Mouse (Mus musculus) embryonic facial prominence, embryonic 11.5 days (tissue): Measurements from ENCODE around the gene Mthfsl. TPM values are rescaled to one million over a fixed set of nuclear protein-coding genes. Genes with fewer than 3 reads are reported as not detected.
"Not testable (repeated sequence)": the region's sequence is repeated elsewhere in the genome, so short reads cannot be mapped to it uniquely, and the experiment has no call there.

ENCODE experiments used
- ATAC-seq: fragments of 200-750 bp; cut with Nextera tagmentation; replicated peaks from 2 replicates; pipeline ENCODE4 v1.8.0; 2017; ENCODE audit warnings: low read depth; ENCODE audit not compliant: insufficient number of reproducible peaks, low FRiP score, low TSS enrichment
- DNase-seq: peaks from one replicate; pipeline ENCODE4 v3.0.0-alpha.2; 2015; ENCODE audit warnings: low spot score
- H3K27ac ChIP-seq: fragments of 300-500 bp; sonication (generic); replicated peaks from 2 replicates; pipeline ENCODE4 v1.5.1; 2014; ENCODE audit warnings: mild to moderate bottlenecking, low read depth, low read length, control low read depth
- H3K27me3 ChIP-seq: fragments of 300-500 bp; sonication (generic); 2 replicates; pipeline ENCODE4 v1.6.1; 2014; ENCODE audit warnings: mild to moderate bottlenecking, low read length, moderate library complexity, mixed read lengths; ENCODE audit not compliant: control insufficient read depth, insufficient read depth
- H3K36me3 ChIP-seq: fragments of 300-500 bp; sonication (generic); replicated peaks from 2 replicates; pipeline ENCODE4 v1.6.1; 2014; ENCODE audit warnings: low read depth, mild to moderate bottlenecking, low read length, moderate library complexity, mixed read lengths; ENCODE audit not compliant: control insufficient read depth, insufficient read depth
- H3K4me1 ChIP-seq: fragments of 300-500 bp; sonication (generic); 2 replicates; pipeline ENCODE4 v1.6.1; 2014; ENCODE audit warnings: low read length, mixed read lengths; ENCODE audit not compliant: control insufficient read depth, insufficient read depth
- H3K4me2 ChIP-seq: fragments of 300-500 bp; sonication (generic); 2 replicates; pipeline ENCODE4 v1.6.1; 2014; ENCODE audit warnings: low read depth, mild to moderate bottlenecking, control low read depth, low read length, moderate library complexity
- H3K4me3 ChIP-seq: fragments of 300-500 bp; sonication (generic); 2 replicates; pipeline ENCODE4 v1.5.1; 2014; ENCODE audit warnings: low read depth, low read length, control low read depth
- H3K9ac ChIP-seq: fragments of 300-500 bp; sonication (generic); replicated peaks from 2 replicates; pipeline ENCODE4 v1.6.1; 2014; ENCODE audit warnings: mild to moderate bottlenecking, control low read depth, low read length
- H3K9me3 ChIP-seq: fragments of 300-500 bp; sonication (generic); replicated peaks from 2 replicates; pipeline ENCODE4 v1.6.1; 2016; ENCODE audit warnings: mild to moderate bottlenecking, low read length, inconsistent platforms, mixed read lengths; ENCODE audit not compliant: control insufficient read depth
- WGBS: fragments of 180-500 bp; shearing (Covaris S2); extraction: QIAGEN DNeasy Blood & Tissue Kit; methylation state at CpG from one replicate; pipeline ENCODE4 v1.1.7; 2014; 5-methylcytosine and 5-hydroxymethylcytosine counted together
- polyA plus RNA-seq: library from polyadenylated mRNA; unstranded; fragments of >200 nt; fragmentation: Nextera tagmentation; extraction: Ambion mirVana; gene quantifications from 2 replicates; pipeline ENCODE4 v1.2.1, GENCODE M21; 2014

The Mthfsl gene
- polyA plus RNA-seq, 1 experiment from 2014 or later = 27.8 TPM

GRCm38 (mm10) chr9:88728311-88728710 lies 8.2 kb upstream of the Mthfsl start:
- not testable (repeated sequence) for H3K9ac ChIP-seq, H3K27ac ChIP-seq, ATAC-seq, H3K9me3 ChIP-seq, H3K36me3 ChIP-seq, H3K4me2 ChIP-seq, DNase-seq, H3K4me3 ChIP-seq, H3K4me1 ChIP-seq, H3K27me3 ChIP-seq

GRCm38 (mm10) chr9:88721628-88722027 lies 1.5 kb upstream of the Mthfsl start:
- not testable (repeated sequence) for H3K4me2 ChIP-seq, H3K9ac ChIP-seq, H3K27me3 ChIP-seq, H3K4me1 ChIP-seq, ATAC-seq, H3K9me3 ChIP-seq, H3K36me3 ChIP-seq, H3K27ac ChIP-seq, DNase-seq, H3K4me3 ChIP-seq

DNA sequence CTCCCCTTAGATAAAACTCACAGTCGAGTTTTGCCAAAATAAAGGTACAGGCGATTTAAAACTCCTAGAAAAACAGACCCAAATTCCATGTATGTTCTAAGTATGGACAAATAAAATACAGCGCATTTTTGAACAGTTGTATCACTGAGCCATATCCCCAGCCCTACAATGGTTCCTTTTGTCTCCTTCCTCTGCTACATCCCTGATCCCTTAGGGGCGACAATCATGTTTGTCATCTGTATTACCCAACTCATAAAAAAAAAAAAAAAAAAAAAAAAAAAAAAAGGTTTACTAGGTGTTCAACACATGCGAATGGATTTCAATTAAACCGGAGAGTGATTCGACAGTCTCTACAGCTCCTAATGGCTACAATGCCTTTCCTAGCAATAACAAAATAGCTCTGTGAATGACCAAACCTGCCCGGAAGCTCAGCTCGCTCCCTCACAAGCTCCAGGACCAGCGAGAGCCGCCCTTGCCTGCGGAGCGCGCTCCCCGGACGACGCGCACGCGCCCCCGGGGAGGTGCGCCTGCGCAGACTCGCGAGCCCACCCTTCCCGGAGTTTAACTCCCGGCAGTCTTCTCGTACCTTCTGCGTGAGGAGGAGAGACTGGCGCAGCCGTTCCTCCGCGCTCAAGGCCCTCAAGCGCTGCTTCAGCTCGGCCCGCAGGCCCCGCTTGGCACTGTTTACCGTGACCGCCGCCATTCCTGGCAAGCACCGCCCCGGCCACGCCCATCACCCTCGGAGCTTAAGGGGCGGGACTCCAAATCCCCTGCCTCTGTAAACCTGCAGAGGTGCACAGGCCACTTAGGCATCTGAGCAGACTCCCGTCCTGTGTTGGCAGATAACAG lies 799 bp downstream of the Mthfsl start:
- Histone ChIP-seq H3K4me3 (peak overlapping the region; percentile 24), H3K27ac (0 out of 2 replicates have a peak overlapping the region, but pooled peaks have one; percentile 52)
- 24% methylated on average over 15 of the region's 46 CpGs for WGBS
- not testable (repeated sequence) for H3K9ac ChIP-seq, H3K4me1 ChIP-seq, H3K27me3 ChIP-seq, H3K4me2 ChIP-seq, H3K9me3 ChIP-seq, H3K36me3 ChIP-seq
- peak; percentile 5 for DNase-seq
- ATAC-seq = peak; percentile 96

DNA sequence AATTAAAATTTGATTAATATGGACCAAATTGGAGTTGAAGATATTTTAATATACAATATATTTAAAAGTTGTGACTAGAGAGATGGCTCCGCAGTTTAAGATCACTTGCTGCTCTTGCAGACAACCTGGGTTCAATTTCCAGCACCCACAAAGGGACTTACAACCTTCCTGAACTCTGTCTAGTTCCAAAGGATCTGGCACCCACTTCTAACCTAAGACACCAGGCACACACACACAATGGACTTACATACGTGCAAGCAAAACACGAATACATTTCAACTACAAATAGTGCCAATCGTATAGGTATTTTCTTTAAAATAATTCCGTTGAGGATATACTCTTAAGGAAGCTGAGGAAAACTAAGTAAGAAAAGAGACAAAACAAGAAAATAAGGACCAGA lies 1.5 kb downstream of the Mthfsl start:
- H3K4me3 ChIP-seq, H3K9ac ChIP-seq, H3K27me3 ChIP-seq, H3K4me1 ChIP-seq, H3K36me3 ChIP-seq, H3K4me2 ChIP-seq, H3K9me3 ChIP-seq, ATAC-seq, H3K27ac ChIP-seq, DNase-seq: not testable (repeated sequence)
- WGBS = 90% methylated on average over 4 of the region's 5 CpGs

DNA sequence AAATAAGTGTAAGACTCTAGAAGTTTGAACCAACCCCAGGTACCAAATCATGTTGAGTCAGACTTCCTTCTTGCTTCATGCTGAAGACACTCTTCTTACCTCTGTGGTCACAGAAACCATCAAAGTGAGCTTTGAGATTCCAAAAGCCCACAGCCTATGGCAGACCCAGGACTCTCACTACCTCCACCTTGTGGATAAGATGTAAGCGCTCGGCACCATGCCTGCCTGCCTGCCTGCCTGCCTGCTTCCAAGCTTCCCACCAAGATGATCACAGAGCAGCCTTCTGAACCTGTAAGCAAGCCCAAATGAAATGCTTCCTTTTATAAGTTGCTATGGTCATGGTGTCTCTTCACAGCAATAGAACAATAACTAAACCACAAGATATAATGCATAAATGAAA lies 2.0 kb downstream of the Mthfsl start:
- 28% methylated on average over 2 of the region's 2 CpGs for WGBS
- H3K9me3 ChIP-seq, ATAC-seq, H3K4me2 ChIP-seq, H3K36me3 ChIP-seq, H3K9ac ChIP-seq, H3K4me1 ChIP-seq, H3K4me3 ChIP-seq, H3K27ac ChIP-seq, H3K27me3 ChIP-seq: not testable (repeated sequence)
- peak; percentile 2 for DNase-seq

DNA sequence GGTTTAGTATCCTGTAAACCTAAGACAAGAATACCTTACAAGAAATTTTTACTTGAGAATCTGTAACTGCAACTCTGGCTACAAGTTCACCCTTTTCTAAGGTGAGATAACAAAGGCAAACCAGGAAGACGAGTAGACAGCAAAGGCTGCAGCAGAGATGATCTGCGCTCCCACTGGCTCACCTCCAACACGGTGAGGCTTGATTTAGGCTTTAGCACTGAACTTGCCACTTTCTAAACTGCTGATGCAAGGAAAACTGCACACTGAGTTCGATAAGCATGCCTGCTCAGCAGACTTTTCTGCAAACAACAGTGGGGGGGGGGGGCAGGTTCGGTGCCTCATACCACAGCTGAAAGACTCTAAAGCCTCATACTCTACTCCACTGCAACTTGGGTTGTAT lies 5.6 kb downstream of the Mthfsl start:
- H3K4me3 ChIP-seq, H3K36me3 ChIP-seq, DNase-seq, H3K4me2 ChIP-seq, H3K4me1 ChIP-seq, H3K27ac ChIP-seq, H3K27me3 ChIP-seq, H3K9me3 ChIP-seq, ATAC-seq, H3K9ac ChIP-seq: not testable (repeated sequence)
- WGBS = 85% methylated on average over 5 of the region's 5 CpGs

DNA sequence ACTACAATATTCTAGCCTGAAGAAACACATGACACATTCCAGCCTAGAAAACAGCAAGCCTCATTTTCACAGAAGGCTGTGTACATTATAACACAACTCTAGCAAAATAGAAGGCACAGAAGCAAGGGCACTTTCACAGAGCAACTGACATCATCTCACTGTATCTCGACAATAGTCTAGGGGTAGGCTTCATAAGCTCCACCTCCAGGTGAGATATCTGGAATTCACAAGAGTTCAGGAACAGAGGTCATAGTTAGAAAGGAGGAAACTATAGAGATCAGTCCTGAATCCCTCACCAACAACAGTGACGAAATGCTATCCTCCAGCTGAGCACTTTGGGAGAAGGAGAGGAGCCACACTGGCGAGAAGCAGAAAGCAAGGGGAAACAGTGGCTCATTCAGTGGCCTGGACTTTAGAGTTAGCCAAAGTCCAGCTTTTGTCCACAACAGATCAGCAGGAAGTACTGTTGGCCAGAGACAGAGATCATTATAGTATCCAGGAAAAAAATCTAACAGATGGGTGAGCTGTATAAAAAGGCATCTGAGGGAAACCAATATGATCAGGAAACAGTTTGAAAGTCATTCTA lies 7.8 kb downstream of the Mthfsl start:
- H3K4me1 ChIP-seq, H3K9me3 ChIP-seq, H3K36me3 ChIP-seq, H3K4me2 ChIP-seq, H3K4me3 ChIP-seq, H3K27me3 ChIP-seq, DNase-seq, H3K27ac ChIP-seq, H3K9ac ChIP-seq, ATAC-seq: not testable (repeated sequence)
- 82% methylated on average over 3 of the region's 3 CpGs for WGBS

DNA sequence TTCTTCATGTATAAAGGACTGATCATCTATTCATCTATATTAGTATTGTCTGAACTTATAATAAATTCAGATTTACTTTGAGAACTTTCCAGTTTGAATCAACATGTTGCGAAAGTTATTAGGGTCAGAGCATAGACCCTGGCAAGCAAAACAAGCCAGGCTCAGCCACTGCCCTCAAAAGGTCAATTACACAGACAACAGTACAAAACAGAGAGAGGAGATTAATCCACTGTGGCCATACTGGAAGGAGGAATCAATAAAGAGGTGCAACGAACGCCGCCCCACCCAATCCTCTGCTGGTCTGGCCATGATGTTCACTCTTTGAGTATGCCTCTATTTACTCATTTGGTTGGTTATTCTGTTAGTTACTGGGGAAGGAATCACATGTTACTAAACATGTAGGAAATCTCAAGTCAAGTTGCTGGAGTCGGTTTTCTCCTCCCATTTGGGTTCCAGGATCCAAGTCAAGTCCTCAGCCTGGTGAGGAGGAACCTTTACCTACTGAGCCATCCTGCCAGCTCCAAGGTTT lies 9.1 kb downstream of the Mthfsl start:
- H3K9ac ChIP-seq, H3K36me3 ChIP-seq, H3K27me3 ChIP-seq, H3K4me2 ChIP-seq, H3K9me3 ChIP-seq, H3K27ac ChIP-seq, H3K4me1 ChIP-seq, H3K4me3 ChIP-seq, DNase-seq, ATAC-seq: not testable (repeated sequence)
- 95% methylated on average over 4 of the region's 5 CpGs for WGBS
